Mouse (Mus musculus): Measurements from ENCODE around the gene Cdk14.

Cdk14 gene

DNA sequence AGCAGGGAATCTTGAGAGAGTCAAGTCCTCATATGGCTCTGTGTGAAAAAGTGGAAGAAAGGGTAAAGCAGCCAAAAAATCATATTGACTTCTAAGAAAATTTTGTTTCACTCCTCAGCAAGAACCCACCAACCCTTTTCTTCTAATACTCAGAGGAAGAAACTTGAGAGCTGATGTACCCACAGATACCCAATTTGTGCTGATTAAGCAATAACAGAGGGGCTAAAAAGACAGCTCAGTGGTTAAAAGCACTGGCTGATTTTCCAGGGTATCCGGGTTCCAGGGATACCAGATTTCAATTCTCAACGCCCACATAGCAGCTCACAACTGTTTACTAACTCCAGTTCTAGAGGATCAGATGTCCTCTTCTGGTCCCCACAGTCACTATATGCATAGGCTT, 401.9 kb downstream of the Cdk14 start:
- Histone ChIP-seq H3K36me3 (ENCODE audit: insufficient read depth, low read length) (no peaks in the 10 kb centered on the region), H3K9me3 (ENCODE audit: low read length) (no peaks in the 10 kb centered on the region), H3K4me1 (replicated peaks; ENCODE audit: low read depth, low read length) (no peaks in the 10 kb centered on the region), H3K4me3 (replicated peaks; ENCODE audit: low read length) (no peak overlapping the region), H3K27me3 (ENCODE audit: insufficient read depth, low read length) (no peaks in the 10 kb centered on the region)
- TF ChIP-seq NANOG (IDR thresholded peaks at IDR 0.05; ENCODE audit: borderline replicate concordance, low read length) (no peak), POU5F1 (IDR thresholded peaks at IDR 0.05; ENCODE audit: borderline replicate concordance, low read length) (no peak), CTCF (conservative IDR thresholded peaks at IDR 0.05; ENCODE audit: low read length) (no peak)

DNA sequence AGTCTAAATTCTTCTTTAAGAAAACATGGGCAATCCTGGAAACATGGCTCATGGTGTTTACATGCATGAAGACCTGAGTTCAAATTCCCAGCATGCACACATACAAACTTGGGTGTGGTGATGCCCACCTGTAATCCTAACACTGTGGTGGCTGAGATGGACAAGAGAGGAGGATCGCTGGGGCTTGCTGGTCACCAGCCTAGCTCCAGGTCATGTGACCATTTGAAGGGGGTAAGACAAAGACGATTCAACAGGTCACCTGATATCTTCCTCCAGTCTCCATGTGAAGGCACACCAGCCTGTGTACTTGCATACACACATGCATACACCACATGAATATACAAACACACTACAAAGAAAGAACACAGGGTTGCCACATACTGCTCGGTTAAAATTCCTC, 406.3 kb downstream of the Cdk14 start:
- no peak for TF ChIP-seq CTCF (conservative IDR thresholded peaks at IDR 0.05; ENCODE audit: low read length)
- no peak for TF ChIP-seq POU5F1 (IDR thresholded peaks at IDR 0.05; ENCODE audit: borderline replicate concordance, low read length)
- TF ChIP-seq NANOG (IDR thresholded peaks at IDR 0.05; ENCODE audit: borderline replicate concordance, low read length), result no peak
- no peaks in the 10 kb centered on the region for H3K9me3 ChIP-seq (ENCODE audit: low read length)
- no peaks in the 10 kb centered on the region for H3K27me3 ChIP-seq (ENCODE audit: insufficient read depth, low read length)
- H3K36me3 ChIP-seq (ENCODE audit: insufficient read depth, low read length), result no peaks in the 10 kb centered on the region
- H3K4me3 ChIP-seq (replicated peaks; ENCODE audit: low read length), result no peak overlapping the region
- no peaks in the 10 kb centered on the region for H3K4me1 ChIP-seq (replicated peaks; ENCODE audit: low read depth, low read length)

DNA sequence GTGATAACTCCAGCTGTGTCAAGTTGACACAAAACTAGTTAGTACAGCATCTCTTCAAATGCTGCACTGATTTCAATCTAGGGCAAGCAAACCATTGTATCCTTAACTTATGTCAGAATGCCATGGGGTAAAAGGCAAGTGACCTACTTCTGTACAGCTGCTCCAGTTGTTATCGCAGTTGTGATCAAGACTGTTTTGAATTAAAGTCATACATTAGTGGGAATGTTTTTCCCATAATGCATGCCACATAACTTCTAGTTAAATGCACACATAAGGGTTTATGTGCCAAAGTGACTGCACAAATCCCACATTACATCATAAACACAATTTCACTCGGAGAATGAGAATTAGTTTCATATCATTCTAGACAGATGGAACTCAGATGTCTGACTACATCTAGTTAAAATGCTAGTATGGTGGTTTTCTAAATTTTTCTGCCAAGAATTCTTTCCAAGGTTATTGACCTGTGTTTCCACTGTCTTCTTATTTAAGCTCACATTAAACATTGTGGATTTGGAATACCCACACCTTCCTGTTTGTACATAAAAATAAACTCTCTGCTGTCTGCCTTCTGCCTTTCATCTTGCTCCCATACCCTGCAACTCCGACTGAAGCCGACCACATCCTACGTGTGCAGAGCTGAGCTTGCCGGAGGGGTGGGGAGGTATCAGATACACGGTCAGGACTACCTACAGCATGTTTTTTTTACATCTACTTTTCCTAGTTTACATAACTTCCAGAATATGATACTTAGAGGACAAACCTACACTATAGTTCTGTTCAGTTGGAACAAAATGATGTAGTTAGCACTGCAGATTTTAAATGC, 407.4 kb downstream of the Cdk14 start:
- Histone ChIP-seq H3K4me1 (replicated peaks; ENCODE audit: low read depth, low read length) (no peaks in the 10 kb centered on the region), H3K36me3 (ENCODE audit: insufficient read depth, low read length) (no peaks in the 10 kb centered on the region), H3K9me3 (ENCODE audit: low read length) (no peaks in the 10 kb centered on the region), H3K4me3 (replicated peaks; ENCODE audit: low read length) (no peak overlapping the region), H3K27me3 (ENCODE audit: insufficient read depth, low read length) (no peaks in the 10 kb centered on the region)
- TF ChIP-seq POU5F1 (IDR thresholded peaks at IDR 0.05; ENCODE audit: borderline replicate concordance, low read length) (no peak), NANOG (IDR thresholded peaks at IDR 0.05; ENCODE audit: borderline replicate concordance, low read length) (no peak), CTCF (conservative IDR thresholded peaks at IDR 0.05; ENCODE audit: low read length) (no peak)

DNA sequence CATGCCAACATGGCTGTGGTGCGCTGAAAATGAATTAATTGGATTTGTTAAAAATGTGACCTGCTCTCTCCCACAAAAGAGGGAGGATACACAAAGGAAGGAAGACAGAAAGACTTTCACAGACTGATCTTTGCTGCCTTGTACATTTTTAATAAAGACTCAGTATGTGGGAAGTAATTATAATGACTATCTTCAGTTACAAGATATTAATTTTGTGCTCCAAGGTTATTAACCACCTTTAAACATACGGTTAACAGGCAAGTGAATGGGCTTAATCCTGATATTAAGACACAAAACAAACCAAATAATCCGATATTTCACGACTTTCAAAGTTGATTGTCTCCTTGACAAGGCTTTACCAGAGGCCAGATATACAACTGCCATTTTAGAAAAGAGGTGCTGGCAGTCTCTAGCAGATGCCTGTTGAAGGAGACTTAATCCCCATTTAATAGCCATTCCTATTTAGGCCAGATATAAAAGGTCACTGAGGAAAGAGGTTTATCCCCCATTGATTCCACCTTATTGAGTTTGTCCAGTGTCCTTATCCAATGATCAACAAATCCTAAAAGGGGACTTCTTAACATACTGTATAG, 411.9 kb downstream of the Cdk14 start:
- Histone ChIP-seq H3K4me1 (replicated peaks; ENCODE audit: low read depth, low read length) (no peaks in the 10 kb centered on the region), H3K9me3 (ENCODE audit: low read length) (no peaks in the 10 kb centered on the region), H3K4me3 (replicated peaks; ENCODE audit: low read length) (no peak overlapping the region), H3K36me3 (ENCODE audit: insufficient read depth, low read length) (no peaks in the 10 kb centered on the region), H3K27me3 (ENCODE audit: insufficient read depth, low read length) (no peaks in the 10 kb centered on the region)
- no peak for TF ChIP-seq CTCF (conservative IDR thresholded peaks at IDR 0.05; ENCODE audit: low read length)
- TF ChIP-seq POU5F1 (IDR thresholded peaks at IDR 0.05; ENCODE audit: borderline replicate concordance, low read length), result no peak
- no peak for TF ChIP-seq NANOG (IDR thresholded peaks at IDR 0.05; ENCODE audit: borderline replicate concordance, low read length)

DNA sequence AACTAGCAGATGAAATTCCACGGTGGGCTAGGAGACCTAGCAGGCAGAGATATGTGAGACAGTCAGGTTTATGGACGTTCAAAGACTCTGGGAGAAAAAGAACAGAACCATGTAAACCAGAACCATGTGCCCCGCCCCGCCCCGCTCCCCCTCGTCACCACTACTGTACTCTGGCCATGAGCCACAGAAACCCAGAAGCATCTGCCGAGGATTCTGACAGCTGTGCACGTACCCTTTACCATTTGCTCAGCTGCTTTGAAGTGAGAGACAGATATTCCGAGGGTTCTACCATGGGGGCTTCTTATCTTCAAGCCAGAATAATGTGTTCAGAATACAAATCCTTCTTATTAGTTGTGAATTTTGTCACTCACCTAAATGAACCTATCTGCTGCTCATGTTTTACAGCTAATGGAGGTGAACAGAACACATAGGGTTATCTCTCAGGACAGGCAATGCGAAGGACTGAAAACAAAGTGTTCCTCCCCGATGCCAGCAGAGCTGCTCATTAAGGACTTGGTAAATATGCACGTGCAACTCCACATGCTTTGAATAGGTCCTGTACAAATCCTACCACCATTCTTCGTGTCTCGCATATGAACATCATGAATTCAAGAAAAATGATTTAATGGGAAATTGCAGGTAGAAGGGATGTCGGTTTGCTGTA, 412.5 kb downstream of the Cdk14 start:
- no peaks in the 10 kb centered on the region for H3K36me3 ChIP-seq (ENCODE audit: insufficient read depth, low read length)
- H3K27me3 ChIP-seq (ENCODE audit: insufficient read depth, low read length), result no peaks in the 10 kb centered on the region
- H3K4me1 ChIP-seq (replicated peaks; ENCODE audit: low read depth, low read length), result no peaks in the 10 kb centered on the region
- no peaks in the 10 kb centered on the region for H3K9me3 ChIP-seq (ENCODE audit: low read length)
- no peak overlapping the region for H3K4me3 ChIP-seq (replicated peaks; ENCODE audit: low read length)
- TF ChIP-seq NANOG (IDR thresholded peaks at IDR 0.05; ENCODE audit: borderline replicate concordance, low read length), result no peak
- no peak for TF ChIP-seq CTCF (conservative IDR thresholded peaks at IDR 0.05; ENCODE audit: low read length)
- TF ChIP-seq POU5F1 (IDR thresholded peaks at IDR 0.05; ENCODE audit: borderline replicate concordance, low read length), result no peak

DNA sequence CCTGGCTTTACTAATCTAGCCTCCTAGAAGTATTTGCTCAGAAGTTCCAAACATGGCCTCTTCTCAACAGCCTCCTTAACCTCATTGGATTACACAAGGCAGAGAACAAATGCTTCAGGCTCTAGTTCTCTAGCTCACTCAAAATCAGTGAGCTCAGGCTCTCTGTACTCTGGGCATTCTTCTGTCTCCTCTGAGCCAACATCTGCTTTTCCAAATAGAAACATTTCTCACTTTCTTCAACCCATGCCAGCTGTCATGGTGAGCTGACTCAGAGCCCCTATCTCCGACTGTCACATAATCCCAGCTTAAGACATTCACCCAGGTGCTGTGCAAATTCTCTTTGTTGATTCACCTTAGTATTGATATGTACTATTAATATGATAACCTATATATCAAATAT, 414.5 kb downstream of the Cdk14 start:
- H3K4me1 ChIP-seq (replicated peaks; ENCODE audit: low read depth, low read length), result no peaks in the 10 kb centered on the region
- H3K36me3 ChIP-seq (ENCODE audit: insufficient read depth, low read length), result no peaks in the 10 kb centered on the region
- H3K27me3 ChIP-seq (ENCODE audit: insufficient read depth, low read length), result no peaks in the 10 kb centered on the region
- H3K4me3 ChIP-seq (replicated peaks; ENCODE audit: low read length), result no peak overlapping the region
- no peaks in the 10 kb centered on the region for H3K9me3 ChIP-seq (ENCODE audit: low read length)
- TF ChIP-seq POU5F1 (IDR thresholded peaks at IDR 0.05; ENCODE audit: borderline replicate concordance, low read length) (no peak), CTCF (conservative IDR thresholded peaks at IDR 0.05; ENCODE audit: low read length) (no peak), NANOG (IDR thresholded peaks at IDR 0.05; ENCODE audit: borderline replicate concordance, low read length) (no peak)

DNA sequence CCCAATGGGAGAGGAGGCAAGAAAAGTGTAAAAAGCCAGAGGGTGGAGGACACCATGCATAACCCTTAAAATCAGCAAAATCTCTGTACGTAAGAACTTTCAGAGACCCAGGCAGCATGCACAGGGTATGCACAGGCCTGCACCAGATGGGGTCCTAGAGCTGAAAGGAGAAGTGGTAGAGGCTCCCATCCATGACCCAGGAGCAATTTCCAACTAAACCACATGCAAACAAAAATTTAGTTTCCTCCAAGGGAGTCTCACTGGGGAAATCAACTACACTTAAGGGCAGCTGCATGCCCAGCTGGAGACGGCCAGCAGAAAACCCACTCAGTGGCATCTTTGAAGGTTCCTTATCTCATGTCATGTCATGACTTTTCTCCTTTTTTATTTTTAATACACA, 415.4 kb downstream of the Cdk14 start:
- no peak for TF ChIP-seq CTCF (conservative IDR thresholded peaks at IDR 0.05; ENCODE audit: low read length)
- no peak for TF ChIP-seq POU5F1 (IDR thresholded peaks at IDR 0.05; ENCODE audit: borderline replicate concordance, low read length)
- TF ChIP-seq NANOG (IDR thresholded peaks at IDR 0.05; ENCODE audit: borderline replicate concordance, low read length), result no peak
- no peaks in the 10 kb centered on the region for H3K9me3 ChIP-seq (ENCODE audit: low read length)
- H3K4me3 ChIP-seq (replicated peaks; ENCODE audit: low read length), result no peak overlapping the region
- no peaks in the 10 kb centered on the region for H3K27me3 ChIP-seq (ENCODE audit: insufficient read depth, low read length)
- H3K4me1 ChIP-seq (replicated peaks; ENCODE audit: low read depth, low read length), result no peaks in the 10 kb centered on the region
- H3K36me3 ChIP-seq (ENCODE audit: insufficient read depth, low read length), result no peaks in the 10 kb centered on the region

DNA sequence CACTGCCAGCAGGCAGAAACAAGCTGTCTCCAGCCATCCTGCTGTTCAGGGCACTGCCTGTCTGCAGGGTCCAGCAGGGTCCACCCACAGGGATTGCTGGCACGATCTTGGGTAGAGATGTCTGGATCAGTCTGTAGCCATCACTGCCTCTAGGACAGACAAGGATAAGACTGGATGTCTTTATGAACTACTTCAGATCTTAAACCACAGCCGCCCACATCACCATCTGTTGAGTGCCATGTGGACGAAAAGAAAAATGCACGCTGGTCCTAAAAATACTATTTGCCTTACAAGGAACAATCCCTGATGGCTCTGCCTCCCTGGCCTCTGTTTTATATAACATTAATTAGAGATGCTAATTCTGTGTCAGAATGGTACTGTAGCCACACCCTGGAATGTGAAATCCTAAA, 426.9 kb downstream of the Cdk14 start:
- no peaks in the 10 kb centered on the region for H3K9me3 ChIP-seq (ENCODE audit: low read length)
- no peak overlapping the region for H3K4me3 ChIP-seq (replicated peaks; ENCODE audit: low read length)
- no peaks in the 10 kb centered on the region for H3K36me3 ChIP-seq (ENCODE audit: insufficient read depth, low read length)
- H3K4me1 ChIP-seq (replicated peaks; ENCODE audit: low read depth, low read length), result no peaks in the 10 kb centered on the region
- no peaks in the 10 kb centered on the region for H3K27me3 ChIP-seq (ENCODE audit: insufficient read depth, low read length)
- TF ChIP-seq POU5F1 (IDR thresholded peaks at IDR 0.05; ENCODE audit: borderline replicate concordance, low read length) (no peak), NANOG (IDR thresholded peaks at IDR 0.05; ENCODE audit: borderline replicate concordance, low read length) (no peak), CTCF (conservative IDR thresholded peaks at IDR 0.05; ENCODE audit: low read length) (no peak)

Data from E14TG2a.4 (cell line).